Mouse (Mus musculus) layer of hippocampus, postnatal 10 days (tissue): Measurements from ENCODE around the gene Tufm. TPM values are rescaled to one million over a fixed set of nuclear protein-coding genes. Genes with fewer than 3 reads are reported as not detected.

Source experiments
- total RNA-seq, 2 experiments: library from RNA; stranded (reverse); gene quantifications; 2 replicates each; pipeline ENCODE4 v1.2.3; 2021

Gene Tufm
- total RNA-seq, 2 experiments from 2014 or later: 88.2 to 106 TPM

Other genes starting within 250 kb of the Tufm start
- gene Sbk1, start 214.7 kb upstream of the Tufm start, total RNA-seq: 100 to 1,000 TPM; 190 to 192 TPM
- 1 to 10 TPM in 1 of 2 experiments, under 1 TPM in 1; 0.73 to 1.8 TPM for gene Lat, start 117.8 kb upstream of the Tufm start, total RNA-seq
- 10 to 100 TPM; 78.8 to 91.0 TPM for gene Spns1, start 109.9 kb upstream of the Tufm start, total RNA-seq
- 10 to 100 TPM in 1 of 2 experiments, 1 to 10 TPM in 1; 9.3 to 10.8 TPM for gene Nfatc2ip, start 90.6 kb upstream of the Tufm start, total RNA-seq
- gene Cd19, start 72.5 kb upstream of the Tufm start, total RNA-seq: under 1 TPM in 1 of 2 experiments, not detected in 1; 0.25 TPM
- gene Rabep2, start 58.6 kb upstream of the Tufm start, total RNA-seq: 10 to 100 TPM; 10.8 to 13.1 TPM
- gene Atp2a1, start 24.3 kb upstream of the Tufm start, total RNA-seq: under 1 TPM; 0.09 to 0.58 TPM
- 10 to 100 TPM; 68.1 to 69.6 TPM for gene Sh2b1, start 11.9 kb upstream of the Tufm start, total RNA-seq
- 100 to 1,000 TPM; 118 to 123 TPM for gene Atxn2l, start 16.1 kb downstream of the Tufm start, total RNA-seq
- gene Eif3c, start 79.0 kb downstream of the Tufm start, total RNA-seq: 100 to 1,000 TPM; 199 to 200 TPM
- under 1 TPM; 0.43 to 0.51 TPM for gene Apobr, start 97.6 kb downstream of the Tufm start, total RNA-seq
- gene Cln3, start 98.5 kb downstream of the Tufm start, total RNA-seq: 10 to 100 TPM; 20.8 to 23.2 TPM
- not detected for gene Il27, start 107.6 kb downstream of the Tufm start, total RNA-seq
- gene Nupr1, start 143.5 kb downstream of the Tufm start, total RNA-seq: 1 to 10 TPM; 2.9 to 5.5 TPM
- 10 to 100 TPM; 27.1 to 36.3 TPM for gene Sgf29, start 161.9 kb downstream of the Tufm start, total RNA-seq
- gene Sult1a1, start 189.1 kb downstream of the Tufm start, total RNA-seq: 1 to 10 TPM; 3.8 to 5.3 TPM
- gene Bola2, start 208.0 kb downstream of the Tufm start, total RNA-seq: 100 to 1,000 TPM; 114 to 137 TPM
- 10 to 100 TPM; 20.1 to 21.5 TPM for gene Slx1b, start 208.4 kb downstream of the Tufm start, total RNA-seq
- 100 to 1,000 TPM; 145 to 151 TPM for gene Coro1a, start 220.4 kb downstream of the Tufm start, total RNA-seq